10 mouse cellular contexts compared by ENCODE assay signal in genomic region chr2:94244140-94244539, GRCm38 (mm10).
DNase-seq lines count a peak whose midpoint lies in the region; ATAC-seq and TF ChIP-seq lines count a peak whose summit lies in the region.
"Had no signal": no experiment of that assay in that cellular context is flagged by ENCODE, and none has a peak within 500 bp of the region (broad histone marks: within the 10 kb centered on the region; RNA-seq: fewer than 3 reads in every experiment).

No protein-coding gene starts in this region.

- TF ChIP-seq POLR2A in bone marrow macrophage, adult 2 months (IDR thresholded peaks at IDR 0.05; ENCODE audit: borderline replicate concordance, low read depth, low read length) = no peak

- peak overlapping the region; percentile 39; the same call in 1 of the 2 replicates for H3K4me3 ChIP-seq in heart, postnatal 0 days (ENCODE audit: low read depth, low read length)
- peak overlapping the region; percentile 41 for H3K4me3 ChIP-seq in bone marrow macrophage, adult 2 months (ENCODE audit: insufficient read depth, low read length)
- 0 out of 2 replicates have a peak overlapping the region, but pooled peaks have one; percentile 31 for H3K4me3 ChIP-seq in midbrain, embryonic 12.5 days

- no peak for TF ChIP-seq EP300 in heart, postnatal 0 days (IDR thresholded peaks at IDR 0.05; ENCODE audit: low read depth)

- WGBS in heart, postnatal 0 days = 1% methylated on average over 8 of the region's 9 CpGs
- WGBS in midbrain, embryonic 12.5 days = under 1% methylated on average over 9 of the region's 9 CpGs

- H3K27ac ChIP-seq in heart, postnatal 0 days (ENCODE audit: low read depth) = no peak overlapping the region
- H3K27ac ChIP-seq in bone marrow macrophage, adult 2 months (ENCODE audit: insufficient read depth, low read depth, low read length) = no peak overlapping the region
- H3K27ac ChIP-seq in midbrain, embryonic 12.5 days (replicated peaks) = no peak overlapping the region

- H3K4me1 ChIP-seq in heart, postnatal 0 days (ENCODE audit: control insufficient read depth, insufficient read depth) = peaks cover 18% of the 10 kb centered on the region; the same call in 1 of the 2 replicates
- H3K4me1 ChIP-seq in bone marrow macrophage, adult 2 months (ENCODE audit: control insufficient read depth, insufficient read depth, low read length) = peaks cover 3% of the 10 kb centered on the region; the same call in 1 of the 2 replicates
- peaks cover 61% of the 10 kb centered on the region for H3K4me1 ChIP-seq in midbrain, embryonic 12.5 days

- H3K27me3 ChIP-seq in heart, postnatal 0 days (ENCODE audit: control insufficient read depth, insufficient read depth, low read length) = peaks cover 82% of the 10 kb centered on the region
- peaks cover 91% of the 10 kb centered on the region for H3K27me3 ChIP-seq in midbrain, embryonic 12.5 days

- H3K4me2 ChIP-seq in heart, postnatal 0 days (ENCODE audit: low read depth, low read length) = peak overlapping the region; percentile 53; the same call in 1 of the 2 replicates
- H3K4me2 ChIP-seq in midbrain, embryonic 12.5 days (replicated peaks) = peak overlapping the region; percentile 9; the same call in 1 of the 2 replicates

- H3K36me3 ChIP-seq in heart, postnatal 0 days (replicated peaks; ENCODE audit: control insufficient read depth, insufficient read depth, low read length) = no peaks in the 10 kb centered on the region
- no peaks in the 10 kb centered on the region for H3K36me3 ChIP-seq in midbrain, embryonic 12.5 days

- no peak for ATAC-seq in heart, postnatal 0 days (ENCODE audit: insufficient read depth, low read depth)
- no peak for ATAC-seq in midbrain, embryonic 12.5 days (ENCODE audit: low FRiP score, low read depth)
- no peak for ATAC-seq in frontal cortex, adult (ENCODE audit: low TSS enrichment)
- ATAC-seq: liver, postnatal 0 days had no signal

- no peaks in the 10 kb centered on the region for H3K9me3 ChIP-seq in heart, postnatal 0 days (replicated peaks; ENCODE audit: control insufficient read depth, low read length)
- no peaks in the 10 kb centered on the region for H3K9me3 ChIP-seq in midbrain, embryonic 12.5 days

- H3K9ac ChIP-seq in heart, postnatal 0 days (replicated peaks; ENCODE audit: low read depth, low read length) = no peak overlapping the region
- H3K9ac ChIP-seq in midbrain, embryonic 12.5 days (replicated peaks) = no peak overlapping the region
- H3K9ac ChIP-seq: liver, postnatal 0 days had no signal

- peak; percentile 54 to 59 for DNase-seq in cerebellum, postnatal 25 days
- DNase-seq in cerebellum, postnatal 14 days = no peak
- no peak for DNase-seq in heart, postnatal 0 days (ENCODE audit: low spot score)
- DNase-seq in heart, adult 9 months (ENCODE audit: low spot score in 2 of 2) = no peak
- DNase-seq in thymus, postnatal 14 days = no peak
- DNase-seq: kidney, adult 2 months; liver, postnatal 0 days had no signal

- TF ChIP-seq CTCF in heart, postnatal 0 days (IDR thresholded peaks at IDR 0.05; ENCODE audit: low read depth) = no peak
- no peak for TF ChIP-seq CTCF in bone marrow macrophage, adult 2 months (IDR thresholded peaks at IDR 0.05; ENCODE audit: low read depth, low read length)

Comparison
In these comparisons a context has a peak if more than half of its experiments do, and no peak if none do; other contexts are left out.
1. DNase-seq: peak in cerebellum, postnatal 25 days (2 of 2); none in cerebellum, postnatal 14 days (0 of 2), heart, postnatal 0 days (single experiment), heart, adult 9 months (0 of 2) and thymus, postnatal 14 days (single experiment).
2. Peak in every context shown above with its lines, with median percentiles within 50 percentile points of each other: H3K4me3 ChIP-seq.